ENCODE assay signal across 20 mouse cellular contexts in the genomic region with DNA sequence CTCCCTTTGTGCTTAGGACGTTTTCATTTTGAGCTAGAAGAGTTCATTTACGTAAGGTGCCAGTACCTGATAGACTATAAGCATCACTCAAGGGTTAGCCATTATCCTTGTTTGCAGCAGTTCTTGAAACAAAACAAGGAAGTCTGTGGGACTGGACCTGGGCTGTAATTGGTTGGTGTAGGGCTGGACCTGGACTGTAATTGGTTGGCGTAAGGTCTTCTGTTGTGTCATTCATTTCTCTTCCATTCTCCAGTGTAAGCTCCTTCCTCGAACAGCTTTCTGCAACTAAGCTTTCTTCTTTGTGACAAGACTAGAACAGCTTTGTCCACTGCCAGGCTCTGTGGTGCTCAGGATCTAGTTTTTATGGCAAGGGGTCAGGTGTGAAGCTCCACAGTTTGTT.
A peak's percentile ranks its signal among the peaks of the same experiment; 100 is the strongest.
DNase-seq lines count a peak whose midpoint lies in the region; ATAC-seq and TF ChIP-seq lines count a peak whose summit lies in the region.
"Had no signal": no experiment of that assay in that cellular context is flagged by ENCODE, and none has a peak within 500 bp of the region (broad histone marks: within the 10 kb centered on the region; RNA-seq: fewer than 3 reads in every experiment).

No protein-coding gene starts in this region.

- no peaks in the 10 kb centered on the region for H3K27me3 ChIP-seq in forebrain, embryonic 14.5 days (replicated peaks; ENCODE audit: control insufficient read depth, insufficient read depth, low read length)
- no peaks in the 10 kb centered on the region for H3K27me3 ChIP-seq in forebrain, embryonic 11.5 days (ENCODE audit: control insufficient read depth, insufficient read depth, low read length)
- H3K27me3 ChIP-seq in hindbrain, embryonic 16.5 days (replicated peaks; ENCODE audit: control insufficient read depth, insufficient read depth, low read length), result no peaks in the 10 kb centered on the region
- H3K27me3 ChIP-seq in midbrain, embryonic 14.5 days (ENCODE audit: control insufficient read depth, insufficient read depth, low read length), result no peaks in the 10 kb centered on the region
- H3K27me3 ChIP-seq: CH12.LX; heart, embryonic 13.5 days had no signal

- peak overlapping the region; percentile 80; the same call in 1 of the 2 replicates for H3K27ac ChIP-seq in forebrain, embryonic 14.5 days (ENCODE audit: low read depth, low read length)
- H3K27ac ChIP-seq in forebrain, embryonic 11.5 days (ENCODE audit: low read depth, low read length), result no peak overlapping the region
- 0 out of 2 replicates have a peak overlapping the region, but pooled peaks have one; percentile 20 for H3K27ac ChIP-seq in hindbrain, embryonic 16.5 days (ENCODE audit: low read depth, low read length)
- H3K27ac ChIP-seq in midbrain, embryonic 14.5 days (replicated peaks; ENCODE audit: low read depth, low read length), result peak overlapping the region; percentile 67
- H3K27ac ChIP-seq: gastrocnemius, adult 2 months; heart, embryonic 13.5 days had no signal

- H3K36me3 ChIP-seq in forebrain, embryonic 14.5 days (ENCODE audit: control insufficient read depth, insufficient read depth, low read length), result no peaks in the 10 kb centered on the region
- H3K36me3 ChIP-seq in forebrain, embryonic 11.5 days (ENCODE audit: control insufficient read depth, insufficient read depth, low read length), result no peaks in the 10 kb centered on the region
- no peaks in the 10 kb centered on the region for H3K36me3 ChIP-seq in hindbrain, embryonic 16.5 days (ENCODE audit: control insufficient read depth, insufficient read depth, low read length)
- H3K36me3 ChIP-seq in midbrain, embryonic 14.5 days (ENCODE audit: control insufficient read depth, insufficient read depth, low read length), result no peaks in the 10 kb centered on the region
- H3K36me3 ChIP-seq: heart, embryonic 13.5 days had no signal

- no peak overlapping the region for H3K4me3 ChIP-seq in forebrain, embryonic 14.5 days (ENCODE audit: low read depth, low read length)
- no peak overlapping the region for H3K4me3 ChIP-seq in forebrain, embryonic 11.5 days (ENCODE audit: low read depth, low read length)
- H3K4me3 ChIP-seq in hindbrain, embryonic 16.5 days (ENCODE audit: low read length), result no peak overlapping the region
- H3K4me3 ChIP-seq in midbrain, embryonic 14.5 days (replicated peaks; ENCODE audit: low read depth, low read length), result no peak overlapping the region
- H3K4me3 ChIP-seq: gastrocnemius, adult 2 months; heart, embryonic 13.5 days; myocyte had no signal

- TF ChIP-seq POLR2A in brain, embryonic 14.5 days (IDR thresholded peaks at IDR 0.05; ENCODE audit: borderline replicate concordance, extremely low read depth, insufficient read depth, insufficient read length, poor library complexity, severe bottlenecking), result no peak

- 0 out of 2 replicates have a peak, but pooled peaks have one; percentile 19 for ATAC-seq in forebrain, embryonic 14.5 days
- no peak for ATAC-seq in forebrain, embryonic 11.5 days (replicated peaks; ENCODE audit: low FRiP score)
- peak; percentile 67; the same call in 1 of the 2 replicates for ATAC-seq in hindbrain, embryonic 16.5 days
- 0 out of 2 replicates have a peak, but pooled peaks have one; percentile 55 for ATAC-seq in midbrain, embryonic 14.5 days (ENCODE audit: low FRiP score, low TSS enrichment)
- no peak for ATAC-seq in monocyte, adult 5-6 weeks (replicated peaks; ENCODE audit: insufficient number of reproducible peaks, low FRiP score, low TSS enrichment, poor library complexity, severe bottlenecking)
- ATAC-seq: liver, postnatal 0 days had no signal

- H3K9me3 ChIP-seq in forebrain, embryonic 14.5 days (replicated peaks; ENCODE audit: control insufficient read depth, low read length), result no peaks in the 10 kb centered on the region
- no peaks in the 10 kb centered on the region for H3K9me3 ChIP-seq in forebrain, embryonic 11.5 days (ENCODE audit: control insufficient read depth, low read length)
- H3K9me3 ChIP-seq in hindbrain, embryonic 16.5 days (ENCODE audit: control insufficient read depth, low read length), result no peaks in the 10 kb centered on the region
- H3K9me3 ChIP-seq in midbrain, embryonic 14.5 days (ENCODE audit: control insufficient read depth, low read length), result no peaks in the 10 kb centered on the region
- H3K9me3 ChIP-seq: heart, embryonic 13.5 days had no signal

- peak; percentile 52 for DNase-seq in forebrain, embryonic 14.5 days (ENCODE audit: low spot score)
- DNase-seq in forebrain, embryonic 11.5 days (ENCODE audit: low spot score), result no peak
- DNase-seq in brain, embryonic 14.5 days (ENCODE audit: low read depth), result peak; percentile 81
- peak; percentile 42 for DNase-seq in midbrain, embryonic 14.5 days
- no peak for DNase-seq in liver
- DNase-seq: adrenal gland, postnatal 25 days; cerebellum, adult 11-12 months; cerebellum, postnatal 36 days; gastrocnemius, adult 2 months; kidney, adult 8-10 months; kidney, postnatal 25 days; liver, postnatal 0 days; lung, postnatal 10 days; right cerebral cortex, adult 18-20 months; thymus, postnatal 25 days had no signal

- no peak overlapping the region for H3K9ac ChIP-seq in forebrain, embryonic 14.5 days (ENCODE audit: low read length)
- H3K9ac ChIP-seq in forebrain, embryonic 11.5 days (ENCODE audit: low read length), result no peak overlapping the region
- H3K9ac ChIP-seq in hindbrain, embryonic 16.5 days (ENCODE audit: low read depth, low read length), result no peak overlapping the region
- H3K9ac ChIP-seq in midbrain, embryonic 14.5 days (replicated peaks; ENCODE audit: low read length), result no peak overlapping the region; the same call in 1 of the 2 replicates
- H3K9ac ChIP-seq: heart, embryonic 13.5 days; liver, postnatal 0 days had no signal

- TF ChIP-seq CTCF in brain, embryonic 14.5 days (IDR thresholded peaks at IDR 0.05; ENCODE audit: borderline replicate concordance, extremely low read depth, insufficient read depth, insufficient read length), result no peak

- 59% methylated on average over 4 of the region's 4 CpGs for WGBS in forebrain, embryonic 14.5 days
- WGBS in forebrain, embryonic 11.5 days, result 64% methylated on average over 4 of the region's 4 CpGs
- 79% methylated on average over 4 of the region's 4 CpGs for WGBS in hindbrain, embryonic 16.5 days
- WGBS in midbrain, embryonic 14.5 days, result 62% methylated on average over 4 of the region's 4 CpGs

- peak overlapping the region; percentile 30; the same call in 1 of the 2 replicates for H3K4me2 ChIP-seq in forebrain, embryonic 14.5 days (ENCODE audit: low read length)
- no peak overlapping the region for H3K4me2 ChIP-seq in forebrain, embryonic 11.5 days (ENCODE audit: low read depth, low read length, severe bottlenecking)
- no peak overlapping the region for H3K4me2 ChIP-seq in hindbrain, embryonic 16.5 days (ENCODE audit: low read length)
- peak overlapping the region; percentile 33 for H3K4me2 ChIP-seq in midbrain, embryonic 14.5 days (ENCODE audit: low read length)
- H3K4me2 ChIP-seq: heart, embryonic 13.5 days had no signal

- H3K4me1 ChIP-seq in forebrain, embryonic 14.5 days (ENCODE audit: control insufficient read depth, insufficient read depth, low read length), result peaks cover 58% of the 10 kb centered on the region
- peaks cover 13% of the 10 kb centered on the region for H3K4me1 ChIP-seq in forebrain, embryonic 11.5 days (replicated peaks; ENCODE audit: control insufficient read depth, insufficient read depth, low read length)
- H3K4me1 ChIP-seq in hindbrain, embryonic 16.5 days (ENCODE audit: control insufficient read depth, insufficient read depth, low read depth, low read length), result peaks cover 13% of the 10 kb centered on the region
- H3K4me1 ChIP-seq in midbrain, embryonic 14.5 days (ENCODE audit: control insufficient read depth, insufficient read depth, low read length), result peaks cover 45% of the 10 kb centered on the region

Comparison
In these comparisons a context has a peak if more than half of its experiments do, and no peak if none do; other contexts are left out.
1. ATAC-seq: peak in forebrain, embryonic 14.5 days (single experiment), hindbrain, embryonic 16.5 days (single experiment) and midbrain, embryonic 14.5 days (single experiment); none in forebrain, embryonic 11.5 days (single experiment) and monocyte, adult 5-6 weeks (single experiment).
2. DNase-seq: peak in forebrain, embryonic 14.5 days (single experiment), brain, embryonic 14.5 days (single experiment) and midbrain, embryonic 14.5 days (single experiment); none in forebrain, embryonic 11.5 days (single experiment) and liver (single experiment).
3. H3K4me2 ChIP-seq: peak in forebrain, embryonic 14.5 days (single experiment) and midbrain, embryonic 14.5 days (single experiment); none in forebrain, embryonic 11.5 days (single experiment) and hindbrain, embryonic 16.5 days (single experiment).